Mouse (Mus musculus) heart, postnatal 0 days (tissue): ENCODE data around the gene B3galt1.

Source experiments
- CTCF ChIP-seq: IDR thresholded peaks from 2 replicates; pipeline ENCODE4 v1.5.1; 2016; ENCODE audit warnings: antibody characterized with exemption, control low read depth, low read depth
- EP300 ChIP-seq: IDR thresholded peaks from 2 replicates; pipeline ENCODE4 v1.6.1; 2016; ENCODE audit warnings: antibody characterized with exemption, low read depth

DNA sequence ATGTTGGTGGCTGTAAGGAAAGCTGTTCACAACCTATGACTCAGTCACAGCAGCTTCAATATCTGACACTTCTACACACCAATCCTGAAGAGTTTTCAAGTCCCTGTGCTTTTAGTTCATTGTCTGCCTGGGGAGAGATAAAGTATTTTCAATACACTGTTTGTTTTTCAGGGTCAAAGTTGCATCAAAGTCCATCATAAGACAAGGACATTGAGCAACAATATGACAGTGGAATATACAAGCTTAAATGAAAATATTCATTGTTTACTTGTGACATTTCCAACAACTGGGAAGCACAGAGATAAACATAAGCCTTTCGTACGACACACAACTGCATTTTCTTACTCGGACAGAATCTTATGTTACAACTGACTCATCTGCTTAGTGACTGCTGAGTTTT lies 417.9 kb downstream of the B3galt1 start:
- no peak for TF ChIP-seq CTCF
- TF ChIP-seq EP300: no peak
